Mouse (Mus musculus) kidney, adult 2 months (tissue): Measurements from ENCODE around the gene Pank1. TPM values are rescaled to one million over a fixed set of nuclear protein-coding genes. Genes with fewer than 3 reads are reported as not detected.

ENCODE experiments used
- DNase-seq: peaks from one replicate; pipeline ENCODE4 v3.0.0; 2021
- H3K27ac ChIP-seq: fragments of 200-500 bp; 2 replicates; pipeline ENCODE4 v1.5.1; 2012; ENCODE audit warnings: low read depth, low read length, control low read depth, inconsistent platforms; ENCODE audit not compliant: insufficient read depth
- H3K27me3 ChIP-seq: fragments of 200-500 bp; replicated peaks from 2 replicates; pipeline ENCODE4 v1.6.1; 2012; ENCODE audit warnings: mild to moderate bottlenecking, moderate library complexity, low read length, inconsistent platforms; ENCODE audit not compliant: control insufficient read depth, insufficient read depth
- H3K36me3 ChIP-seq: fragments of 200-500 bp; 2 replicates; pipeline ENCODE4 v1.6.1; 2012; ENCODE audit warnings: mild to moderate bottlenecking, moderate library complexity, low read length, inconsistent platforms; ENCODE audit not compliant: control insufficient read depth, insufficient read depth
- H3K4me1 ChIP-seq: fragments of 200-500 bp; 2 replicates; pipeline ENCODE4 v1.6.1; 2011; ENCODE audit warnings: low read length; ENCODE audit not compliant: control insufficient read depth, insufficient read depth
- H3K4me3 ChIP-seq: fragments of 200-500 bp; 2 replicates; pipeline ENCODE4 v1.5.1; 2011; ENCODE audit warnings: mild to moderate bottlenecking, low read depth, low read length, control low read depth; ENCODE audit not compliant: insufficient read depth
- CTCF ChIP-seq: fragments of 200-500 bp; conservative IDR thresholded peaks from 2 replicates; pipeline ENCODE4 v1.5.1; 2011; ENCODE audit warnings: low read depth, mild to moderate bottlenecking, control low read depth, low read length, moderate library complexity, mixed read lengths; ENCODE audit not compliant: insufficient read depth, insufficient read length
- POLR2A ChIP-seq: fragments of 200-500 bp; IDR thresholded peaks from one replicate; pipeline ENCODE4 v1.6.1; 2011; ENCODE audit warnings: low read depth, low read length, control low read depth
- WGBS: fragments of 180-500 bp; shearing (Covaris S2); methylation state at CpG from one replicate; pipeline ENCODE4 v1.1.7; 2018; 5-methylcytosine and 5-hydroxymethylcytosine counted together
- polyA plus RNA-seq: library from polyadenylated mRNA; depleted of rRNA; stranded (reverse); fragments of >200 nt; gene quantifications from 2 replicates; pipeline ENCODE4 v1.2.3, GENCODE M21; 2012

Gene Pank1
- polyA plus RNA-seq, 1 experiment, result 14.3 TPM

DNA sequence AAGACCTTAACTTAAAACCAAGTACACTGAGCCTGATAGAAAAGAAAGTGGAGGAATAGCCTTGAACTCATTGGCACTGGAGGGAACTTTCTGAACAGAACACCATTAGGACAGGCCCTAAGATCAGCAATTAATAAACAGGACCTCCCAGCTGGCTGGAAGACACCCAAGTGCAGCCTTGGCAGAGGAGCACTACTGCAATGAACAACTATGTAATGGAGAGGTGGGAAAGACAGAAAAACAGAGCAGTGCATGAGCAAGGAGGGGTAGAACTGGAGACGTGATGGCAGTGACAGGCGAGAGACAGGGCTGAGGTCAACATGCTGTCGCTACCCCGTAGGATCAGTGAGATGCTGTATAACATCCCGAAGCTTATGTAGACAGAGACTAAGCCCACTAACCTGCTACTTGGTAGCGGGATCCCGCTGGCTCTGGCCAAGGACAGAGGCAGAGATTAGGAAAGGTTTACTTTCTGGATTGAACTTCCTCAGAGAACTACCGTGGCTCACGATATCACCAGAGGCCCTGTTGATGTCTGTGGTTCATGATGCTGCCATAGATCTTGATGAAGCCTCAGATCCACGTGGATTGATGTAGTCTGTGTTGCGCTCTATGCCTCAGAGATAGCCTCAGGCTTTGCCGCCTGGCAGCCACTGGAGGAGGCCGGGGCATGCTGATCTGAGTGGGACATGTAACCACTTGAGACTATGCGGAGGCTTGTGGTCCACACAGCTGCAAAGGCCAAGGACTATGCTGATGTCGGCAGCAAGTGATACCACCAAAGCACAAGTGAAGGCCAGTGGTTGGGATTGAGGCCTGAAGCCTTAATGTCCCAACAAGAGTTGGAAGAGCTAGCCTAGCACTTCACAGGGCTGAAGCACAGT lies 18.1 kb upstream of the Pank1 start:
- TF ChIP-seq CTCF (no peak), POLR2A (no peak)
- Histone ChIP-seq H3K27ac (no peak overlapping the region), H3K27me3 (no peaks in the 10 kb centered on the region), H3K36me3 (no peaks in the 10 kb centered on the region), H3K4me3 (no peak overlapping the region), H3K4me1 (no peaks in the 10 kb centered on the region)
- peak; percentile 28 for DNase-seq
- WGBS, result 93% methylated on average over 15 of the region's 15 CpGs

DNA sequence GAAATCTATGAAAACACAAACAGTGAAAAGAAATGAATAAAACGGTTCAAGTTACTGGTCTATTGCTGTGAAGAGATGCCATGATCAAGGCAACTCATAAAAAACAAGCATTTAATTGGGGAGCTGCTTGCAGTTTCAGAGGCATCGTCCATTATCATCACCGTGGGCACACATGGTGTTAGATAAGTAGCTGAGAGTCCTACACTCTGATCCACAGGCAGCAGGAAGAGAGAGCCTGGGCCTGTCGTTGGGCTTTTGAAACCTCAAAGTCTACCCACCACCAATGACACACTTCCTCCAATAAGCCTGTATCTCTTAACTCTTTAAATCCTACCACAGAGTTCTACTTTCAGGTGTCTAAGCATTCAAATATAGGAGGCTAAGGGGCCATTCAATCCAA lies 15.8 kb upstream of the Pank1 start:
- WGBS, result 81% methylated on average over 4 of the region's 4 CpGs
- no peak overlapping the region for H3K4me3 ChIP-seq

DNA sequence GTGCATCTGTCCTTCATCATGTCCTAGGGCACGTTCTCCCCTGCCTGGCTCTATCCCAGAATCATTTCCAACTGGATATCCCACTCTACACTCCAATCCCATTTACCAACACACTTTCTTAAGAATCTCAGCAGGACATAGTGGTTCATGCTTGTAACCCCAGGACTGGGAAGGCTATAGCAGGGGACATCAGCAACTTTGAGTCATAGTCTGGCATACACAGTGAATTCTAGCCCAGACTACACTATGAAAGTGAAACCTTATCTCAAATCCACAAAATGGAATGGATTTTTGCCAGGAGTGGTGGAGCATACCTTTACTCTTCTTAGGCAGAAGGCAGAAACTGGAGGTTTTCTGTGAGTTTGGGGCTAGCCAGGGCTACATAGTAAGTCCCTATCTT lies 12.3 kb upstream of the Pank1 start:
- no peaks in the 10 kb centered on the region for H3K27me3 ChIP-seq
- no peak overlapping the region for H3K27ac ChIP-seq
- TF ChIP-seq CTCF (no peak), POLR2A (no peak)
- H3K4me3 ChIP-seq, result no peak overlapping the region
- no peak for DNase-seq
- WGBS, result 76% methylated on average over 1 of the region's 1 CpGs
- H3K36me3 ChIP-seq, result no peaks in the 10 kb centered on the region
- H3K4me1 ChIP-seq, result no peaks in the 10 kb centered on the region

More for the DNA sequence above, 15.8 kb upstream of the Pank1 start:
- Histone ChIP-seq H3K36me3 (no peaks in the 10 kb centered on the region), H3K4me1 (no peaks in the 10 kb centered on the region), H3K27me3 (no peaks in the 10 kb centered on the region), H3K27ac (no peak overlapping the region)
- TF ChIP-seq CTCF (no peak), POLR2A (no peak)
- no peak for DNase-seq

DNA sequence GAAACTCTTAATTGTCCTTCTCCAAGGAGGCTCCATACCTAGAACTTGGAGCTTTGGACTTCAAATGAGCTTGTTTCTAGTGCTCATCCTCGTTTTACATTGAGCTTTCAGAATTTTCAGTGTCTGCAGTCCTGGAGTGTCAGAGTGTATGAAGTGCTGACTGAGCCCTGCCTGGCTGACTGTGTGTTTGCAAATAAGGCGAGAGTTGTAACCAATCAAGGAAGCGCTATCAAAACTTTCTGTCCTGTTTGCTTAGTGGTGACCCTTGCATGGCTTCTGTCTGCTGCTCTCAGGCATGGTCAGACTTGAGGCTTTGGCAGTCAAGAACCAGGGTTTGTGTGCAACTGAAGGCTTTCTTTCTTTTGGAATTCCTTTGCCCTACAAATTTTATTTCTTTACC lies 11.7 kb upstream of the Pank1 start:
- 63% methylated on average over 3 of the region's 3 CpGs for WGBS
- no peak for DNase-seq
- TF ChIP-seq CTCF, result no peak
- TF ChIP-seq POLR2A, result no peak
- Histone ChIP-seq H3K4me1 (no peaks in the 10 kb centered on the region), H3K27ac (no peak overlapping the region), H3K36me3 (no peaks in the 10 kb centered on the region), H3K4me3 (no peak overlapping the region), H3K27me3 (no peaks in the 10 kb centered on the region)

DNA sequence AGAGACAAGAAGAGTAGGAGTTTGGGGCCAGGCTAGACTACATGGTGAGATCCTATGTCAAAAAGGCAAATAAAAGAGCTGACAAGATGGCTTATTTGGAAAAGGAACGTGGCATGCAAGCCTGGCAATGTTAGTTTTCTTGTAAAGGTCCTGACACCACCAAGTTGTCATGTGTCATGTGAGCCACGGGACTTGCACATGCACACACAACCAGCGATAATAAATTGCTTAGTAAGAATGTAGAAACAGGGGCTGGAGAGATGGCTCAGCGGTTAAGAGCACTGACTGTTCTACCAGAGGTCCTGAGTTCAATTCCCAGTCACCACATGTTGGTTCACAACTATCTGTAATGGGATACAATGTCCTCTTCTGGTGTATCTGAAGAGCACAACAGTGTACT lies 7.1 kb upstream of the Pank1 start:
- WGBS, result 77% methylated on average over 4 of the region's 4 CpGs
- Histone ChIP-seq H3K36me3 (no peaks in the 10 kb centered on the region), H3K27me3 (no peaks in the 10 kb centered on the region), H3K4me3 (no peak overlapping the region), H3K4me1 (0 out of 2 replicates have a peak, but pooled peaks cover 3% of the 10 kb centered on the region), H3K27ac (no peak overlapping the region)
- DNase-seq, result no peak
- TF ChIP-seq POLR2A (no peak), CTCF (no peak)

DNA sequence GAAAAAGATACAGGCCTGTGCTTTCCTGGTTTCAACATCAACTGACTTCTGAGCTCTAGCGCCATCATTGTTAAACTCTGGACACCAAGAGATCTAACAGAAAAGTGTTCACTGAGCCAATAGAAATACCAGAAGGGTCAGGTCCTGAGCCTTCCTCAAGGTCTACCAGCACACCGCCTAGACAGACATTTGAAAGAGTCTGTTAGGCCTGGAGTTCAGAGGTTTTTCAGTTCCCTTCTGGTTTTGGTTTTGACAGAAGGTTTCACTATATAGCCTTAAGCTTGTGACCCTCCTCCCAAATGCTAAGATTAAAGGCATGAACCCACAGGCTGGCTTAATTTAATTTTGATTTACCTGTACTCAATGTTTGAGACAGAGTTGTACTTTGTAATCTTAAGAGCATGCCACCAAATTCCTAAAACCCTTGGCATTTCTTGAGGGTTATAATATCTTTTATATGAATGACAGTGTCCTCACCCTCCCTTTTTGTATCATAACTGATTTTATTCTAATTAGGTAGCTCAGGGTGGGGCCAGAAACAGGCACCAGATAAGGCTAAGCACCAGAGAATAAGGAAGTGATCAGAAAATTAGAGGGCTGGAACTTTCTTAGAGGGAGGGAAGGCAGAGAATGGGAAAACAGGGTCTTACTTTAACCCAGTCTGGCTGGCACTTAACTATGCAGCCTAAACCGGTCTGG lies 4.4 kb upstream of the Pank1 start:
- 87% methylated on average over 3 of the region's 3 CpGs for whole genome bisulfite sequencing
- Histone ChIP-seq H3K4me1 (peaks cover 6% of the 10 kb centered on the region), H3K27ac (no peak overlapping the region), H3K36me3 (no peaks in the 10 kb centered on the region), H3K4me3 (no peak overlapping the region), H3K27me3 (no peaks in the 10 kb centered on the region)
- DNase-seq, result no peak
- TF ChIP-seq CTCF (no peak), POLR2A (no peak)

DNA sequence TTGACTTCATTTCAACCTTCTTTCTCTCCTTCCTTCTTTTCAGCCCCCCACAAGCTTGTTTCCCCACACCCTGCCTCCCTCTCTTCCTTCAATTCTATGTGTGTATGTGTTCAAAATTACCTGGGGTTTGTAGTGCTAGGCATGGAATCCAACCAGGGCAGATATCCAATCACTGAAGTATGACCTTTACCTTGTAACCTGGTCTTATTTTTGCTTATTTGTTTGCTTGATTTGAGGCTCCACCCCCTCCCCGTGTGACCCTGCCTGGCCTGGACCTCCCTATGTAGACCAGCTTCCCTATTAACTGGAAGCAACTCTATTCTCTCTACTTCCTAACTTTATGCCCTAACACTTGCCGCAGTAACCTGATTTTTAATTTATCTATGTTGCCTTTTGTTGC lies 3.2 kb upstream of the Pank1 start:
- H3K4me3 ChIP-seq, result no peak overlapping the region
- no peaks in the 10 kb centered on the region for H3K36me3 ChIP-seq
- H3K27me3 ChIP-seq, result no peaks in the 10 kb centered on the region
- no peak overlapping the region for H3K27ac ChIP-seq
- H3K4me1 ChIP-seq, result peaks cover 6% of the 10 kb centered on the region
- 69% methylated on average over 2 of the region's 2 CpGs for WGBS
- TF ChIP-seq CTCF (no peak), POLR2A (no peak)
- peak; percentile 37 for DNase-seq
